Mouse (Mus musculus) C2C12 (cell line): ENCODE results near the gene Ccdc184.

Experiments
- CTCF ChIP-seq: IDR thresholded peaks from one replicate; pipeline ENCODE4 v1.5.1; 2011; ENCODE audit not compliant: control insufficient read depth, insufficient read depth, insufficient read length
- FOSL1 ChIP-seq: IDR thresholded peaks from one replicate; pipeline ENCODE4 v1.8.0; 2011; ENCODE audit warnings: mild to moderate bottlenecking, low read length; ENCODE audit not compliant: poor library complexity, insufficient read depth, severe bottlenecking
- MAX ChIP-seq: IDR thresholded peaks from one replicate; pipeline ENCODE4 v1.6.1; 2011; ENCODE audit warnings: mild to moderate bottlenecking, control low read depth
- MYOD1 ChIP-seq: IDR thresholded peaks from one replicate; pipeline ENCODE4 v1.6.1; 2011; ENCODE audit warnings: low read depth; ENCODE audit not compliant: control insufficient read depth, insufficient read length
- MYOG ChIP-seq: IDR thresholded peaks from one replicate; pipeline ENCODE4 v1.6.1; 2011; ENCODE audit not compliant: control insufficient read depth, insufficient read length; ENCODE audit errors: extremely low read depth
- USF1 ChIP-seq: IDR thresholded peaks from one replicate; pipeline ENCODE4 v1.6.1; 2011; ENCODE audit warnings: low read depth, mild to moderate bottlenecking, control low read depth, moderate library complexity

GRCm38 (mm10) chr15:98136871-98137270, 30.1 kb upstream of the Ccdc184 start:
- TF ChIP-seq CTCF (no peak), MYOG (no peak), MYOD1 (no peak), MAX (no peak), USF1 (no peak), FOSL1 (no peak)
